Mouse (Mus musculus): ENCODE data around the gene Kcnk13. TPM values are rescaled to one million over a fixed set of nuclear protein-coding genes. Genes with fewer than 3 reads are reported as not detected.

Kcnk13 gene
- total RNA-seq, 2 experiments from 2014 or later = not detected

- ATAC-seq (replicated peaks; ENCODE audit: low FRiP score, low TSS enrichment, poor library complexity, severe bottlenecking) = no peak
These were observed 100.8 kb downstream of the Kcnk13 start for GRCm38 (mm10) chr12:100065109-100065508.

GRCm38 (mm10) chr12:100067477-100067876 lies 103.2 kb downstream of the Kcnk13 start:
- no peak for ATAC-seq (replicated peaks; ENCODE audit: low FRiP score, low TSS enrichment, poor library complexity, severe bottlenecking)

- ATAC-seq (replicated peaks; ENCODE audit: low FRiP score, low TSS enrichment, poor library complexity, severe bottlenecking) = no peak
These were observed 108.9 kb downstream of the Kcnk13 start for GRCm38 (mm10) chr12:100073201-100073672.

GRCm38 (mm10) chr12:100075715-100076114 lies 111.4 kb downstream of the Kcnk13 start:
- no peak for ATAC-seq (replicated peaks; ENCODE audit: low FRiP score, low TSS enrichment, poor library complexity, severe bottlenecking)

- ATAC-seq (replicated peaks; ENCODE audit: low FRiP score, low TSS enrichment, poor library complexity, severe bottlenecking) = no peak
These were observed 115.5 kb downstream of the Kcnk13 start for GRCm38 (mm10) chr12:100079636-100080286.

GRCm38 (mm10) chr12:100088026-100088425 lies 123.7 kb downstream of the Kcnk13 start:
- no peak for ATAC-seq (replicated peaks; ENCODE audit: low FRiP score, low TSS enrichment, poor library complexity, severe bottlenecking)

GRCm38 (mm10) chr12:100089265-100089664 lies 125.0 kb downstream of the Kcnk13 start:
- no peak for ATAC-seq (replicated peaks; ENCODE audit: low FRiP score, low TSS enrichment, poor library complexity, severe bottlenecking)

- ATAC-seq (replicated peaks; ENCODE audit: low FRiP score, low TSS enrichment, poor library complexity, severe bottlenecking) = no peak
These were observed 126.5 kb downstream of the Kcnk13 start for GRCm38 (mm10) chr12:100090750-100091149.

- no peak for ATAC-seq (replicated peaks; ENCODE audit: low FRiP score, low TSS enrichment, poor library complexity, severe bottlenecking)
These were observed 128.7 kb downstream of the Kcnk13 start for GRCm38 (mm10) chr12:100093046-100093445.

- 0 out of 2 replicates have a peak, but pooled peaks have one; percentile 34 for ATAC-seq (replicated peaks; ENCODE audit: low FRiP score, low TSS enrichment, poor library complexity, severe bottlenecking)
These were observed 135.8 kb downstream of the Kcnk13 start for GRCm38 (mm10) chr12:100099971-100100706.

GRCm38 (mm10) chr12:100100707-100101030 lies 136.4 kb downstream of the Kcnk13 start:
- ATAC-seq (replicated peaks; ENCODE audit: low FRiP score, low TSS enrichment, poor library complexity, severe bottlenecking) = no peak

- ATAC-seq (replicated peaks; ENCODE audit: low FRiP score, low TSS enrichment, poor library complexity, severe bottlenecking) = no peak
These were observed 137.4 kb downstream of the Kcnk13 start for GRCm38 (mm10) chr12:100101651-100102050.

GRCm38 (mm10) chr12:100104530-100104929 lies 140.2 kb downstream of the Kcnk13 start:
- ATAC-seq (replicated peaks; ENCODE audit: low FRiP score, low TSS enrichment, poor library complexity, severe bottlenecking) = no peak

- 0 out of 2 replicates have a peak, but pooled peaks have one; percentile 29 for ATAC-seq (replicated peaks; ENCODE audit: low FRiP score, low TSS enrichment, poor library complexity, severe bottlenecking)
These were observed 142.1 kb downstream of the Kcnk13 start for GRCm38 (mm10) chr12:100106275-100106895.

- no peak for ATAC-seq (replicated peaks; ENCODE audit: low FRiP score, low TSS enrichment, poor library complexity, severe bottlenecking)
These were observed 143.1 kb downstream of the Kcnk13 start for GRCm38 (mm10) chr12:100107436-100107835.

GRCm38 (mm10) chr12:100109986-100110696 lies 145.8 kb downstream of the Kcnk13 start, which contains the start of gene Psmc1:
Gene Psmc1 (plus strand): TSS chr12:100110154.
- ATAC-seq (replicated peaks; ENCODE audit: low FRiP score, low TSS enrichment, poor library complexity, severe bottlenecking) = peak; percentile 90
